15 mouse cellular contexts compared by ENCODE assay signal in genomic region chr7:101367901-101368852, GRCm38 (mm10). TPM values are rescaled to one million over a fixed set of nuclear protein-coding genes. Genes with fewer than 3 reads are reported as not detected.
DNase-seq lines count a peak whose midpoint lies in the region; ATAC-seq and TF ChIP-seq lines count a peak whose summit lies in the region.
"Had no signal": no experiment of that assay in that cellular context is flagged by ENCODE, and none has a peak within 500 bp of the region (broad histone marks: within the 10 kb centered on the region; RNA-seq: fewer than 3 reads in every experiment).

No protein-coding gene starts in this region.

- no peak for ATAC-seq in midbrain, embryonic 14.5 days (ENCODE audit: low FRiP score, low TSS enrichment)
- ATAC-seq in midbrain, embryonic 15.5 days (replicated peaks) = no peak
- peak; percentile 23; the same call in 1 of the 2 replicates for ATAC-seq in granulocyte monocyte progenitor cell, adult 5-6 weeks (replicated peaks; ENCODE audit: poor library complexity, severe bottlenecking)

- TF ChIP-seq CTCF in heart, adult 2 months (IDR thresholded peaks at IDR 0.05) = peak; percentile 66
- TF ChIP-seq CTCF in small intestine, adult 2 months (IDR thresholded peaks at IDR 0.05; ENCODE audit: extremely low read depth, insufficient read length, insufficient replicate concordance, low read depth, low read length) = no peak

- DNase-seq in heart, adult 2 months = no peak
- DNase-seq in heart, postnatal 4 days = no peak
- DNase-seq in midbrain, embryonic 14.5 days = peak; percentile 36
- no peak for DNase-seq in urinary bladder, postnatal 4 days (ENCODE audit: low spot score in 2 of 2)
- DNase-seq in gastrocnemius, postnatal 25 days = no peak
- DNase-seq: cerebellum, adult 2 months; kidney, adult 8-10 months; layer of hippocampus, postnatal 36 days; liver, embryonic 13.5 days had no signal

- no peak for TF ChIP-seq EP300 in heart, adult 2 months (IDR thresholded peaks at IDR 0.05; ENCODE audit: insufficient read depth, low read depth, low read length)

- no peaks in the 10 kb centered on the region for H3K27me3 ChIP-seq in heart, adult 2 months (ENCODE audit: control insufficient read depth, insufficient read depth, low read length)
- H3K27me3 ChIP-seq in midbrain, embryonic 14.5 days (ENCODE audit: control insufficient read depth, insufficient read depth, low read length) = no peaks in the 10 kb centered on the region
- no peaks in the 10 kb centered on the region for H3K27me3 ChIP-seq in midbrain, embryonic 15.5 days (replicated peaks)
- H3K27me3 ChIP-seq in small intestine, adult 2 months (ENCODE audit: control insufficient read depth, insufficient read depth, low read length) = no peaks in the 10 kb centered on the region
- H3K27me3 ChIP-seq: liver, embryonic 13.5 days; stomach, embryonic 15.5 days had no signal

- H3K9me3 ChIP-seq in midbrain, embryonic 14.5 days (ENCODE audit: control insufficient read depth, low read length) = no peaks in the 10 kb centered on the region
- H3K9me3 ChIP-seq in midbrain, embryonic 15.5 days = no peaks in the 10 kb centered on the region
- H3K9me3 ChIP-seq: liver, embryonic 13.5 days; stomach, embryonic 15.5 days had no signal

- 49% methylated on average over 11 of the region's 11 CpGs for WGBS in heart, adult 2 months
- 75% methylated on average over 11 of the region's 11 CpGs for WGBS in midbrain, embryonic 14.5 days
- 68% methylated on average over 11 of the region's 11 CpGs for WGBS in midbrain, embryonic 15.5 days
- WGBS in small intestine, adult 2 months = 24% methylated on average over 11 of the region's 11 CpGs

- no peaks in the 10 kb centered on the region for H3K36me3 ChIP-seq in heart, adult 2 months (ENCODE audit: control insufficient read depth, insufficient read depth, low read length)
- H3K36me3 ChIP-seq in midbrain, embryonic 14.5 days (ENCODE audit: control insufficient read depth, insufficient read depth, low read length) = no peaks in the 10 kb centered on the region
- H3K36me3 ChIP-seq in midbrain, embryonic 15.5 days (replicated peaks) = no peaks in the 10 kb centered on the region
- 0 out of 2 replicates have a peak, but pooled peaks cover 3% of the 10 kb centered on the region for H3K36me3 ChIP-seq in small intestine, adult 2 months (ENCODE audit: control insufficient read depth, insufficient read depth, low read length)
- H3K36me3 ChIP-seq: heart, embryonic 13.5 days; stomach, embryonic 15.5 days had no signal

- no peaks in the 10 kb centered on the region for H3K4me1 ChIP-seq in heart, adult 2 months (ENCODE audit: control insufficient read depth, insufficient read depth, low read length)
- H3K4me1 ChIP-seq in midbrain, embryonic 14.5 days (ENCODE audit: control insufficient read depth, insufficient read depth, low read length) = no peaks in the 10 kb centered on the region
- no peaks in the 10 kb centered on the region for H3K4me1 ChIP-seq in midbrain, embryonic 15.5 days
- H3K4me1 ChIP-seq in small intestine, adult 2 months (ENCODE audit: control insufficient read depth, insufficient read depth, insufficient read length, low read length) = peaks cover 5% of the 10 kb centered on the region; the same call in 1 of the 2 replicates

- intact Hi-C loops in heart, adult 2 months (cut with DNase I) = loop anchor here (1.0 kb wide), 1 partner anchor 44 kb away; no protein-coding TSS in a partner anchor

- no peak for TF ChIP-seq POLR2A in heart, adult 2 months (IDR thresholded peaks at IDR 0.05; ENCODE audit: insufficient read depth, low read depth, low read length)
- TF ChIP-seq POLR2A in small intestine, adult 2 months (IDR thresholded peaks at IDR 0.05; ENCODE audit: low read depth, low read length) = no peak

- H3K4me2 ChIP-seq in midbrain, embryonic 14.5 days (ENCODE audit: low read length) = no peak overlapping the region
- H3K4me2 ChIP-seq in midbrain, embryonic 15.5 days = no peak overlapping the region
- H3K4me2 ChIP-seq: heart, embryonic 13.5 days; liver, embryonic 13.5 days; stomach, embryonic 15.5 days had no signal

- no peak overlapping the region for H3K27ac ChIP-seq in heart, adult 2 months
- no peak overlapping the region for H3K27ac ChIP-seq in midbrain, embryonic 14.5 days (replicated peaks; ENCODE audit: low read depth, low read length)
- H3K27ac ChIP-seq in midbrain, embryonic 15.5 days = no peak overlapping the region
- peak overlapping the region; percentile 33; the same call in 1 of the 2 replicates for H3K27ac ChIP-seq in small intestine, adult 2 months (ENCODE audit: insufficient read depth, low read depth, low read length)
- H3K27ac ChIP-seq: heart, embryonic 13.5 days; liver, embryonic 13.5 days; stomach, embryonic 15.5 days had no signal

- H3K79me2 ChIP-seq in heart, adult 2 months (replicated peaks; ENCODE audit: control insufficient read depth, insufficient read depth, low read length) = no peaks in the 10 kb centered on the region

- H3K9ac ChIP-seq in heart, adult 2 months (ENCODE audit: low read depth, low read length) = no peak overlapping the region
- no peak overlapping the region for H3K9ac ChIP-seq in midbrain, embryonic 14.5 days (replicated peaks; ENCODE audit: low read length)
- no peak overlapping the region for H3K9ac ChIP-seq in midbrain, embryonic 15.5 days
- H3K9ac ChIP-seq: heart, embryonic 13.5 days; liver, embryonic 13.5 days; stomach, embryonic 15.5 days had no signal

- H3K4me3 ChIP-seq in heart, adult 2 months = no peak overlapping the region
- H3K4me3 ChIP-seq in midbrain, embryonic 14.5 days (replicated peaks; ENCODE audit: low read depth, low read length) = no peak overlapping the region
- no peak overlapping the region for H3K4me3 ChIP-seq in midbrain, embryonic 15.5 days
- H3K4me3 ChIP-seq in small intestine, adult 2 months (ENCODE audit: low read depth, low read length) = no peak overlapping the region
- H3K4me3 ChIP-seq: heart, embryonic 13.5 days; liver, embryonic 13.5 days; stomach, embryonic 15.5 days had no signal

RNA-seq across cellular contexts. Expression of gene Arap1, which starts 20.3 kb away (rescaled TPM):
- 10 to 100 TPM; 30.1 to 32.6 TPM for total RNA-seq in heart, adult 2 months (2021)
- polyA plus RNA-seq in heart, adult 2 months (2012; rRNA removed) = 55.9 and 68.5 TPM in 2 replicates
- total RNA-seq in heart, postnatal 4 days (2021) = 10 to 100 TPM; 44.5 to 44.8 TPM
- 2.0 and 8.7 TPM in 2 replicates for polyA plus RNA-seq in midbrain, embryonic 14.5 days (2014; fragmentation: Nextera tagmentation; extraction: Ambion mirVana)
- polyA plus RNA-seq in midbrain, embryonic 15.5 days (2015; fragmentation: Nextera tagmentation; extraction: Ambion mirVana) = 10.4 and 10.6 TPM in 2 replicates
- total RNA-seq in granulocyte monocyte progenitor cell, adult 5-6 weeks (2014; fragmentation: Nextera tagmentation) = 59.2 and 81.5 TPM in 2 replicates
- 27.4 and 64.6 TPM in 2 replicates for total RNA-seq in granulocyte monocyte progenitor cell, adult 5-6 weeks (2017)
- 45.7 and 61.7 TPM in 2 replicates for polyA plus RNA-seq in small intestine, adult 2 months (2012; rRNA removed)
- total RNA-seq in gastrocnemius, postnatal 25 days (2021) = 10 to 100 TPM; 21.3 to 23.7 TPM

RNA-seq across cellular contexts. Expression of gene Gm45837, which starts 42.5 kb away (rescaled TPM):
- total RNA-seq in heart, adult 2 months (2021) = not detected
- not detected in 2 replicates for polyA plus RNA-seq in heart, adult 2 months (2012; rRNA removed)
- 1 to 10 TPM in 1 of 2 experiments, not detected in 1; 7.4 TPM for total RNA-seq in heart, postnatal 4 days (2021)
- not detected in 2 replicates for polyA plus RNA-seq in midbrain, embryonic 14.5 days (2014; fragmentation: Nextera tagmentation; extraction: Ambion mirVana)
- polyA plus RNA-seq in midbrain, embryonic 15.5 days (2015; fragmentation: Nextera tagmentation; extraction: Ambion mirVana) = not detected in 2 replicates
- total RNA-seq in granulocyte monocyte progenitor cell, adult 5-6 weeks (2014; fragmentation: Nextera tagmentation) = not detected in 2 replicates
- 2.6 TPM in 1 of 2 replicates, not detected in the other for total RNA-seq in granulocyte monocyte progenitor cell, adult 5-6 weeks (2017)
- polyA plus RNA-seq in small intestine, adult 2 months (2012; rRNA removed) = 0.51 TPM in 1 of 2 replicates, not detected in the other
- total RNA-seq in gastrocnemius, postnatal 25 days (2021) = 1 to 10 TPM in 1 of 2 experiments, not detected in 1; 5.7 TPM
- total RNA-seq: G1E had no signal
- polyA plus RNA-seq: heart, embryonic 13.5 days had no signal

RNA-seq across cellular contexts. Expression of gene Stard10, which starts 51.3 kb away (rescaled TPM):
- total RNA-seq in heart, adult 2 months (2021) = 10 to 100 TPM; 53.1 to 62.2 TPM
- 113 and 141 TPM in 2 replicates for polyA plus RNA-seq in heart, adult 2 months (2012; rRNA removed)
- 10 to 100 TPM; 45.6 to 53.6 TPM for total RNA-seq in heart, postnatal 4 days (2021)
- 8.8 and 8.9 TPM in 2 replicates for polyA plus RNA-seq in midbrain, embryonic 14.5 days (2014; fragmentation: Nextera tagmentation; extraction: Ambion mirVana)
- polyA plus RNA-seq in midbrain, embryonic 15.5 days (2015; fragmentation: Nextera tagmentation; extraction: Ambion mirVana) = 8.7 and 9.6 TPM in 2 replicates
- total RNA-seq in granulocyte monocyte progenitor cell, adult 5-6 weeks (2014; fragmentation: Nextera tagmentation) = 18.5 and 36.0 TPM in 2 replicates
- 11.8 and 30.5 TPM in 2 replicates for total RNA-seq in granulocyte monocyte progenitor cell, adult 5-6 weeks (2017)
- 148 and 264 TPM in 2 replicates for polyA plus RNA-seq in small intestine, adult 2 months (2012; rRNA removed)
- 10 to 100 TPM; 36.9 to 42.3 TPM for total RNA-seq in gastrocnemius, postnatal 25 days (2021)
- total RNA-seq: G1E had no signal

RNA-seq across cellular contexts. Expression of gene Pde2a, which starts 53.3 kb away (rescaled TPM):
- 10 to 100 TPM; 56.0 to 57.1 TPM for total RNA-seq in heart, adult 2 months (2021)
- 41.6 and 57.0 TPM in 2 replicates for polyA plus RNA-seq in heart, adult 2 months (2012; rRNA removed)
- 10 to 100 TPM; 42.4 to 42.8 TPM for total RNA-seq in heart, postnatal 4 days (2021)
- 23.0 and 25.7 TPM in 2 replicates for polyA plus RNA-seq in midbrain, embryonic 14.5 days (2014; fragmentation: Nextera tagmentation; extraction: Ambion mirVana)
- 31.4 and 32.2 TPM in 2 replicates for polyA plus RNA-seq in midbrain, embryonic 15.5 days (2015; fragmentation: Nextera tagmentation; extraction: Ambion mirVana)
- 15.8 and 21.1 TPM in 2 replicates for total RNA-seq in granulocyte monocyte progenitor cell, adult 5-6 weeks (2014; fragmentation: Nextera tagmentation)
- total RNA-seq in granulocyte monocyte progenitor cell, adult 5-6 weeks (2017) = 23.1 and 28.5 TPM in 2 replicates
- polyA plus RNA-seq in small intestine, adult 2 months (2012; rRNA removed) = 11.4 and 17.6 TPM in 2 replicates
- 10 to 100 TPM; 14.8 to 26.3 TPM for total RNA-seq in gastrocnemius, postnatal 25 days (2021)
- polyA plus RNA-seq: G1E had no signal
